Mouse (Mus musculus) CH12.LX (cell line): Measurements from ENCODE around the gene Adam10. TPM values are rescaled to one million over a fixed set of nuclear protein-coding genes. Genes with fewer than 3 reads are reported as not detected.

Source experiments
- DNase-seq: peaks from one replicate; pipeline ENCODE4 v3.0.0-alpha.2; 2013; ENCODE audit errors: extremely low read depth
- H3K27ac ChIP-seq: 2 replicates; pipeline ENCODE4 v1.5.1; 2012; ENCODE audit warnings: low read depth, mild to moderate bottlenecking, control low read depth, moderate library complexity; ENCODE audit not compliant: insufficient read depth
- H3K27me3 ChIP-seq: replicated peaks from 2 replicates; pipeline ENCODE3; 2012; ENCODE audit warnings: inconsistent platforms
- H3K36me3 ChIP-seq, 2 experiments: replicated peaks in 1 of 2; 2 replicates each; pipeline versions ENCODE3 to v1.6.1; 2012; ENCODE audit warnings: inconsistent platforms in 1 of 2, low read length in 1 of 2, mild to moderate bottlenecking in 1 of 2, mixed read lengths in 1 of 2, moderate library complexity in 1 of 2; ENCODE audit not compliant: control insufficient read depth in 1 of 2, insufficient read depth in 1 of 2
- H3K4me1 ChIP-seq, 2 experiments: 2 replicates each; pipeline ENCODE4 v1.6.1; 2012; ENCODE audit warnings: inconsistent platforms in 1 of 2, moderate library complexity in 1 of 2; ENCODE audit not compliant: insufficient read depth in 2 of 2, control insufficient read depth in 1 of 2
- H3K4me2 ChIP-seq: 2 replicates; pipeline ENCODE4 v1.6.1; 2012; ENCODE audit warnings: low read depth, mild to moderate bottlenecking, control low read depth; ENCODE audit not compliant: poor library complexity, insufficient read depth, severe bottlenecking
- H3K4me3 ChIP-seq, 3 experiments: fragments of 150-350 bp in 1 of 3; sonication (generic) in 1 of 3; replicated peaks in 1 of 3; 2 replicates each; pipeline versions ENCODE3 to v1.5.1; 2011 to 2012; ENCODE audit warnings: low read depth in 2 of 3, low read length in 2 of 3, mild to moderate bottlenecking in 2 of 3, moderate library complexity in 2 of 3, control low read depth in 1 of 3, improper control_type of control experiment in 1 of 3, inconsistent platforms in 1 of 3, mixed read lengths in 1 of 3; ENCODE audit not compliant: poor library complexity in 1 of 3
- H3K79me2 ChIP-seq: replicated peaks from 2 replicates; pipeline ENCODE4 v1.6.1; 2012; ENCODE audit warnings: mild to moderate bottlenecking, moderate library complexity; ENCODE audit not compliant: control insufficient read depth, poor library complexity, insufficient read depth, severe bottlenecking; ENCODE audit errors: extremely low read depth
- H3K9ac ChIP-seq: 2 replicates; pipeline ENCODE4 v1.6.1; 2012; ENCODE audit warnings: low read depth, mild to moderate bottlenecking, control low read depth, moderate library complexity; ENCODE audit not compliant: insufficient read depth
- H3K9me3 ChIP-seq: replicated peaks from 2 replicates; pipeline ENCODE3; 2012; ENCODE audit warnings: low read length, inconsistent platforms, mixed read lengths
- BHLHE40 ChIP-seq: IDR thresholded peaks from 2 replicates; pipeline ENCODE4 v1.6.1; 2011; ENCODE audit warnings: mild to moderate bottlenecking, low read depth, low read length, improper control_type of control experiment
- CHD2 ChIP-seq: IDR thresholded peaks from 2 replicates; pipeline ENCODE4 v1.6.1; 2011; ENCODE audit warnings: low read length, improper control_type of control experiment
- CTCF ChIP-seq, 2 experiments: IDR thresholded peaks in 1 of 2; conservative IDR thresholded peaks in 1 of 2; 2 replicates each; pipeline ENCODE4 v1.5.1; 2011 to 2012; ENCODE audit warnings: low read depth in 2 of 2, low read length in 2 of 2, improper control_type of control experiment in 1 of 2, inconsistent platforms in 1 of 2, mild to moderate bottlenecking in 1 of 2, moderate library complexity in 1 of 2
- E2F4 ChIP-seq: IDR thresholded peaks from 2 replicates; pipeline ENCODE4 v1.6.1; 2011; ENCODE audit warnings: low read depth, low read length, improper control_type of control experiment; ENCODE audit not compliant: insufficient replicate concordance
- ELF1 ChIP-seq: IDR thresholded peaks from 2 replicates; pipeline ENCODE4 v1.6.1; 2014; ENCODE audit warnings: low read depth, mild to moderate bottlenecking, inconsistent platforms, low read length, improper control_type of control experiment
- ETS1 ChIP-seq: conservative IDR thresholded peaks from 2 replicates; pipeline ENCODE4 v1.6.1; 2012; ENCODE audit warnings: low read depth, mild to moderate bottlenecking, inconsistent platforms, low read length, improper control_type of control experiment, moderate library complexity
- HCFC1 ChIP-seq: IDR thresholded peaks from 2 replicates; pipeline ENCODE4 v1.6.1; 2012; ENCODE audit warnings: low read depth, mild to moderate bottlenecking, inconsistent platforms, low read length, improper control_type of control experiment
- IRF4 ChIP-seq: IDR thresholded peaks from 2 replicates; pipeline ENCODE4 v1.6.1; 2014; ENCODE audit warnings: low read depth, mild to moderate bottlenecking, inconsistent platforms, low read length, improper control_type of control experiment
- KAT2A ChIP-seq: IDR thresholded peaks from 2 replicates; pipeline ENCODE4 v1.6.1; 2012; ENCODE audit warnings: low read length, improper control_type of control experiment, inconsistent platforms; ENCODE audit not compliant: insufficient replicate concordance
- MEF2A ChIP-seq: IDR thresholded peaks from 2 replicates; pipeline ENCODE4 v1.6.1; 2014; ENCODE audit warnings: low read depth, mild to moderate bottlenecking, inconsistent platforms, low read length, improper control_type of control experiment, borderline replicate concordance
- NELFE ChIP-seq: IDR thresholded peaks from 2 replicates; pipeline ENCODE4 v1.6.1; 2011; ENCODE audit warnings: low read depth, low read length, improper control_type of control experiment
- NRF1 ChIP-seq: IDR thresholded peaks from 2 replicates; pipeline ENCODE4 v1.6.1; 2014; ENCODE audit warnings: low read depth, mild to moderate bottlenecking, inconsistent platforms, low read length, improper control_type of control experiment, moderate library complexity
- PAX5 ChIP-seq: IDR thresholded peaks from 2 replicates; pipeline ENCODE4 v1.6.1; 2012; ENCODE audit warnings: low read length, inconsistent platforms, mixed read lengths
- POLR2AphosphoS2 ChIP-seq: IDR thresholded peaks from 2 replicates; pipeline ENCODE4 v1.6.1; 2011; ENCODE audit warnings: low read depth, low read length, improper control_type of control experiment
- SIN3A ChIP-seq: IDR thresholded peaks from 2 replicates; pipeline ENCODE4 v1.6.1; 2012; ENCODE audit warnings: low read length, improper control_type of control experiment, inconsistent platforms
- TCF12 ChIP-seq: IDR thresholded peaks from 2 replicates; pipeline ENCODE4 v1.6.1; 2014; ENCODE audit warnings: low read depth, mild to moderate bottlenecking, inconsistent platforms, low read length, improper control_type of control experiment
- UBTF ChIP-seq: IDR thresholded peaks from 2 replicates; pipeline ENCODE4 v1.6.1; 2012; ENCODE audit warnings: low read depth, mild to moderate bottlenecking, inconsistent platforms, low read length, improper control_type of control experiment, moderate library complexity
- USF1 ChIP-seq: IDR thresholded peaks from 2 replicates; pipeline ENCODE4 v1.6.1; 2014; ENCODE audit warnings: low read depth, mild to moderate bottlenecking, inconsistent platforms, low read length, improper control_type of control experiment
- USF2 ChIP-seq: conservative IDR thresholded peaks from 2 replicates; pipeline ENCODE4 v1.6.1; 2011; ENCODE audit warnings: low read depth, low read length, improper control_type of control experiment
- ZKSCAN1 ChIP-seq: IDR thresholded peaks from 2 replicates; pipeline ENCODE4 v1.6.1; 2012; ENCODE audit warnings: low read depth, inconsistent platforms, low read length, improper control_type of control experiment, borderline replicate concordance
- ZMIZ1 ChIP-seq: IDR thresholded peaks from 2 replicates; pipeline ENCODE4 v1.6.1; 2012; ENCODE audit warnings: low read depth, mild to moderate bottlenecking, inconsistent platforms, low read length, improper control_type of control experiment
- dilution Hi-C: fragments of 300-500 bp; cut with MboI; formaldehyde crosslinking; loops from 2 replicates; pipeline ENCODE4 v1.14.3; 2020; ENCODE audit warnings: low sequenced_read_pairs; ENCODE audit not compliant: extremely low pct_unique_long_range_greater_than_20kb, extremely low pct_ligation_motif_present
- in situ Hi-C: fragments of 300-500 bp; cut with MboI; formaldehyde crosslinking; loops from 3 replicates; pipeline ENCODE4 v1.14.3; 2019; ENCODE audit warnings: low sequenced_read_pairs, low pct_ligation_motif_present, low pct_unique_long_range_greater_than_20kb, mixed read lengths
- polyA plus RNA-seq: library from polyadenylated mRNA; unstranded; fragments of >175 nt; gene quantifications from 2 replicates; pipeline ENCODE4 v1.2.1, GENCODE M21; 2012; ENCODE audit warnings: low read depth; ENCODE audit not compliant: insufficient read length
- total RNA-seq, 2 experiments: library from RNA; depleted of rRNA; stranded (reverse); fragments of 300-350 nt in 1 of 2; fragments of >200 nt in 1 of 2; gene quantifications; 2 replicates each; pipeline ENCODE4 v1.2.3; 2012 to 2014

Gene Adam10
- total and polyA plus RNA-seq, 3 experiments: 9.3 to 28.9 (median 17.8) TPM

DNA sequence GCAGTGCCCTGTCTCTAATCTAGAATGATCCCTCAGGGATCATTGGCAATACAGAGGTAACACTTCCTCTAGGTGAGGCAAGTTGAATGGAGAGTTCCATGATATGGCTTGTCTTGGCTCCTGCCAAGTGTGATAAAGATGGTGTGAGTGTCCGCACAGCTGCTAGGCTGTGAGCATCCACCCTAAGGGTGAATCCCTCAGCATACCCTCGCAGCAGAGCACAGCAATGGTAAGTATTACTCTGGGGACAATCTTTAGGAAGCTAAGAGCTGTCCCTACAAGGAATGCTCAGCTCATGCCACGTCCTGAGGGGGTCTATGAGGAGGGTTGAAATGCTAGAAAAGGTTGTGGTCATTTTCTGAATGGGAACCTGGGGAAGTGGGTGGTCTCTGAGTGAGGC lies 124.0 kb downstream of the Adam10 start:
- no peak for DNase-seq
- Histone ChIP-seq H3K36me3 (peaks cover 14 to 26% of the 10 kb centered on the region in 2 experiments), H3K4me2 (no peak overlapping the region), H3K4me3 (no peak overlapping the region), H3K4me1 (no peaks in the 10 kb centered on the region)
- dilution Hi-C loops: no loop called here
- no peak for TF ChIP-seq PAX5
- no peak for TF ChIP-seq CTCF (conservative IDR thresholded peaks at IDR 0.05 in 1 of 2, IDR thresholded peaks at IDR 0.05 in 1 of 2; ENCODE audit: low read depth in 2 of 2, low read length in 2 of 2)
- TF ChIP-seq MEF2A: no peak
- no peak for TF ChIP-seq CHD2
- TF ChIP-seq UBTF: no peak
- TF ChIP-seq BHLHE40: no peak
- no peak for TF ChIP-seq SIN3A
- TF ChIP-seq ZMIZ1: no peak
- TF ChIP-seq, all 38 proteins: peak for 0
- in situ Hi-C loops: no loop called here
- Histone ChIP-seq H3K9ac (no peak overlapping the region), H3K79me2 (no peaks in the 10 kb centered on the region), H3K27ac (no peak overlapping the region), H3K27me3 (no peaks in the 10 kb centered on the region), H3K9me3 (peaks cover 17% of the 10 kb centered on the region)

GRCm38 (mm10) chr9:70806069-70806468 lies 127.3 kb downstream of the Adam10 start:
- H3K4me3 ChIP-seq: no peak overlapping the region
- TF ChIP-seq USF2 (no peak), CTCF (conservative IDR thresholded peaks at IDR 0.05 in 1 of 2, IDR thresholded peaks at IDR 0.05 in 1 of 2; ENCODE audit: low read depth in 2 of 2, low read length in 2 of 2) (no peak), NRF1 (no peak), TCF12 (no peak), USF1 (no peak), POLR2AphosphoS2 (no peak), HCFC1 (no peak), ELF1 (no peak), IRF4 (no peak), NELFE (no peak), E2F4 (no peak), ZKSCAN1 (no peak), ETS1 (no peak), KAT2A (no peak)
- TF ChIP-seq, all 38 proteins: peak for 0
- Histone ChIP-seq H3K27me3 (no peaks in the 10 kb centered on the region), H3K79me2 (no peaks in the 10 kb centered on the region), H3K4me2 (no peak overlapping the region), H3K9ac (no peak overlapping the region), H3K36me3 (peaks cover 9 to 23% of the 10 kb centered on the region in 2 experiments), H3K27ac (no peak overlapping the region), H3K9me3 (no peaks in the 10 kb centered on the region), H3K4me1 (no peaks in the 10 kb centered on the region)
- dilution Hi-C loops: no loop called here
- in situ Hi-C loops: no loop called here
- DNase-seq: no peak
